Mouse (Mus musculus) lung, embryonic 15.5 days (tissue): ENCODE measurements around the gene Sycn. TPM values are rescaled to one million over a fixed set of nuclear protein-coding genes. Genes with fewer than 3 reads are reported as not detected.
"Not testable (repeated sequence)": the region's sequence is repeated elsewhere in the genome, so short reads cannot be mapped to it uniquely, and the experiment has no call there.

ENCODE experiments used
- ATAC-seq: fragments of 200-750 bp; cut with Nextera tagmentation; 2 replicates; pipeline ENCODE4 v1.8.0; 2017; ENCODE audit warnings: moderate number of reproducible peaks, borderline replicate concordance; ENCODE audit not compliant: low FRiP score, low TSS enrichment; ENCODE audit errors: extremely low read depth
- H3K27ac ChIP-seq: fragments of 300-500 bp; sonication (generic); 2 replicates; pipeline ENCODE4 v1.5.1; 2015; ENCODE audit warnings: moderate library complexity, mild to moderate bottlenecking, inconsistent platforms
- H3K27me3 ChIP-seq: fragments of 300-500 bp; sonication (generic); 2 replicates; pipeline ENCODE4 v1.6.1; 2015; ENCODE audit warnings: inconsistent platforms
- H3K36me3 ChIP-seq: fragments of 300-500 bp; sonication (generic); 2 replicates; pipeline ENCODE4 v1.6.1; 2015; ENCODE audit warnings: inconsistent platforms
- H3K4me1 ChIP-seq: fragments of 300-500 bp; sonication (generic); 2 replicates; pipeline ENCODE4 v1.6.1; 2015; ENCODE audit warnings: inconsistent platforms
- H3K4me2 ChIP-seq: fragments of 300-500 bp; sonication (generic); 2 replicates; pipeline ENCODE4 v1.6.1; 2015; ENCODE audit warnings: inconsistent platforms, mild to moderate bottlenecking, moderate library complexity
- H3K4me3 ChIP-seq: fragments of 300-500 bp; sonication (generic); 2 replicates; pipeline ENCODE4 v1.5.1; 2015; ENCODE audit warnings: mild to moderate bottlenecking, inconsistent platforms
- H3K9ac ChIP-seq: fragments of 300-500 bp; sonication (generic); 2 replicates; pipeline ENCODE4 v1.6.1; 2015; ENCODE audit warnings: inconsistent platforms
- H3K9me3 ChIP-seq: fragments of 300-500 bp; sonication (generic); 2 replicates; pipeline ENCODE4 v1.6.1; 2016; ENCODE audit warnings: inconsistent platforms
- WGBS: fragments of 180-500 bp; shearing (Covaris S2); methylation state at CpG from one replicate; pipeline ENCODE4 v1.1.7; 2015; 5-methylcytosine and 5-hydroxymethylcytosine counted together
- polyA plus RNA-seq: library from polyadenylated mRNA; unstranded; fragments of >200 nt; fragmentation: Nextera tagmentation; extraction: Ambion mirVana; gene quantifications from 2 replicates; pipeline ENCODE4 v1.2.1, GENCODE M21; 2015

The Sycn gene
- polyA plus RNA-seq = 0.53 TPM in 1 of 2 replicates, not detected in the other

DNA sequence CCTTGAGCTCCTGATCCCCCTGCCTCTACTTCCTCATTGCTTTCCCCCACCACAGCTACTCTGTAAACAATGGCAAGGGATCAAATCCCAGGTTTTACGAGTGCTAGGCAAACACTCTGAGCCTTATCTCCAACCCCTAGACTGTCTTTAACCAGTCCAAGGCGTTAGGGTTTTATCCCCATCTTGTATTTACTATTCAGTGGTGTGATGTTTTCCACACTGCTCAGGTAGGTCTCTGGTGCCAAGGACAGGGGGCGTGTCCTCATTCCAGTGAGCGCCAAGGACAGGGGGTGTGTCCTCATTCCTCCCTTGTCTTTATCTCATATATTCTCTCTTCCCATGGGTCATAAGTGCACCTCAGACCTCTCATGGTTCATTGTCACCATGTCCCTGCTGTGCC is at the start of gene Sycn:
Gene Sycn, plus strand, starts transcription at position 360 of the 400 bp plus-strand sequence.
- 50% methylated on average over 4 of the region's 4 CpGs for whole genome bisulfite sequencing
- no peak within 1 kb of the TSS for H3K4me2 ChIP-seq
- H3K27ac ChIP-seq = no peak within 1 kb of the TSS
- H3K4me1 ChIP-seq = no peaks in the 10 kb centered on the region; the same call in 1 of the 2 replicates
- no peak within 1 kb of the TSS for H3K4me3 ChIP-seq
- no peaks in the 10 kb centered on the region for H3K36me3 ChIP-seq
- no peaks in the 10 kb centered on the region for H3K9me3 ChIP-seq
- no peak within 1 kb of the TSS for H3K9ac ChIP-seq
- ATAC-seq = no peak
- peaks cover 14% of the 10 kb centered on the region for H3K27me3 ChIP-seq

DNA sequence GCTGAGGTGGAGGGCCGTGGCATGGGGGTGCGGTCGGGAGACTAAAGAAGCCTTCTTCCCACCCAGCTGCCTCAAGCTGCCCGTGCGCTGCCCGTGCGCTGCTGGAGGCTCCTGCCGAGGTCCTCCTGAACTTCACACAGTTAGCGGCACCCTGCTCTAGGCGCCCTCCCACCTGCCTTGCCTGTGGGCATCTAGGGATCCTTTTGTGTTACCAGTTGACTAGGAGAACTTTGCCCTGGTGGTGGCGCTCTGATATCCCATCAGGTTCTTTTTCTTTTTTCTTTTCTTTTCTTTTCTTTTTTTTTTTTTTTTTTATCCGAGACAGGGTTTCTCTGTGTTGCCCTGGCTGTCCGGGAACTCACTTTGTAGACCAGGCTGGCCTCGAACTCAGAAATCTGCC is 49.8 kb upstream of the Sycn start:
- 25% methylated on average over 14 of the region's 14 CpGs for WGBS
- Histone ChIP-seq H3K4me2 (peak overlapping the region; percentile 20; the same call in 1 of the 2 replicates), H3K27ac (no peak overlapping the region), H3K9me3 (no peaks in the 10 kb centered on the region), H3K27me3 (peaks cover 2% of the 10 kb centered on the region), H3K36me3 (no peaks in the 10 kb centered on the region), H3K4me1 (no peaks in the 10 kb centered on the region), H3K4me3 (no peak overlapping the region), H3K9ac (no peak overlapping the region)
- no peak for ATAC-seq

DNA sequence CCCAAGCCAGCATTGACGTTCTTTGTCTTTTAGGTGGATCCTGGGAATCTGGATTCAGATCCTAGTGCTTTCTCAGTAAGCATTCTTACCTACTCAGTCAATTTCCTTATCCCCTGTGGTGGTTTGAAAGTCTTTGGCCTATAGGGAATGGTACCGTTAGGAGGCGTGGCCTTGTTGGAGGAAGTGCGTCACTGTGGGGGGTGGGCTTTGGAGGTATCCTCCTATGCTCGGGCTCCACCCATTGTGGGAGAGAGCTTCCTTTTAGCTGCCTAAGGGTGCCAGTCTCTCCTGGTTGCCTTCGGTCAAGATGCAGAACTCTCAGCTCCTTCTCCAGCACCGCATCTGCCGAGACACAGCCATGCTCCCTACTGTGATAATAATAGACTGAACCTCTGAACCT is 48.4 kb upstream of the Sycn start:
- WGBS = 87% methylated on average over 8 of the region's 8 CpGs
- ATAC-seq = no peak
- Histone ChIP-seq H3K9me3 (no peaks in the 10 kb centered on the region), H3K4me3 (no peak overlapping the region), H3K27me3 (peaks cover 2% of the 10 kb centered on the region), H3K36me3 (no peaks in the 10 kb centered on the region), H3K4me2 (no peak overlapping the region), H3K4me1 (no peaks in the 10 kb centered on the region), H3K9ac (no peak overlapping the region), H3K27ac (no peak overlapping the region)

DNA sequence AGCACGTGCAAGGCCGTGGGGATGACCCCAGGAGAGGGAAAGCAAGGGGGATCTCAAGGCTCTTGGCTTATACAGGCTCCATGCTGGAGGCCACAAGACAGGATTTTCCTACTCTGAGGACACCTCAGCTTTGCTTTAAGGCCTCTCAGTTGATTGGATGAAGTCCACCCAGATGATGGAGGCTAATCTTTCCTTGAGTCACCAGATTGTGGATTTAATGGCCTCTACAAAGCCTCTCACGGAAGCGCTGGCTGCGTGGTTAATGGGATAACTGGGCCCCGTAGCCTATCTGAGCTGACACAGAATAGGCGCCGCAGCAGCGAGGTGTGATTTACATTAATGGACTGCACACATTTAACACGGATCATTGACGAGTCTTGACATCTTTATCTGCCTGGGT is 45.3 kb upstream of the Sycn start:
- no peaks in the 10 kb centered on the region for H3K36me3 ChIP-seq
- H3K4me3 ChIP-seq = no peak overlapping the region
- no peak overlapping the region for H3K4me2 ChIP-seq
- H3K9me3 ChIP-seq = no peaks in the 10 kb centered on the region
- WGBS = 53% methylated on average over 11 of the region's 11 CpGs
- no peak overlapping the region for H3K27ac ChIP-seq
- no peak for ATAC-seq
- no peaks in the 10 kb centered on the region for H3K27me3 ChIP-seq
- no peak overlapping the region for H3K9ac ChIP-seq
- H3K4me1 ChIP-seq = no peaks in the 10 kb centered on the region

DNA sequence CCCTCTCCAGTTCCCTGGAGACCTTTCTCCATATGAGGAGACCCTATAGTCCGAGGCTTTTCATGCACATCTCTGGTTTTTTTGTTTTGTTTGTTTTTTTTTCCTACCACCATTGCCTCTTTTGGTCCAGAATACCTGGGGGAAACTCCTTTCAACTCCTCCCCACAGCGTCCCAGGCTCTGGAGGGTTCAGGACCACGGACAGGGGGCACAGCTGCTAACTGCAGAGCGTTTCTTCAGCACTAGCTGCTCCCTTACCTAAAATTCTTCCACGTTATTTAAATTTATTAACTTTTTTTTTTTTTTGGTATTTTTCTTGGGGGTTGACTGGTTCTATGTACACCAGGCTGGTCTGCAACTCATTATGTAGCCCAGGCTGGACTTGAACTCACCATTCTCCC is 35.1 kb upstream of the Sycn start:
- Histone ChIP-seq H3K4me1 (no peaks in the 10 kb centered on the region), H3K27me3 (no peaks in the 10 kb centered on the region), H3K4me2 (no peak overlapping the region), H3K9me3 (no peaks in the 10 kb centered on the region), H3K36me3 (no peaks in the 10 kb centered on the region), H3K4me3 (no peak overlapping the region), H3K9ac (no peak overlapping the region), H3K27ac (no peak overlapping the region)
- 2% methylated on average over 5 of the region's 5 CpGs for WGBS
- ATAC-seq = no peak

DNA sequence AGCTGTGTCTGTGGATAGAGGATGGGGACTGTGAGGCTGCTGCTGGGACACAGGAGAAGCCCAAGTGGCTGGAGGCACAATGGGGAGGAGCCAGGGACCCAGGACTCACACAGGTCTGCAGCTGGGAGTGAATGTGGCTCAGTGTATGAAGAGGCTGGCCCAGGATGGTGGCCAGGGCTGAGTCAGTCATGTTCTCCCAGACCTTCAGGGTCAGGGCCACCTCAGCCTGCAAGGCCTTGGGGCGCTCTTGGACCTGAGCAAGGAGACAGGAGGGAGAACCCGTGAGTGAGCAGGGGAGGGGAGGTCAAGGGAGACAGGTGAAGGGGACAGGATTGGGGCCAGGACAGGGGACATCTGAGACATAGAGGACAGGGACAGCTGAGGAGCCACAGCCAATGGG is 31.6 kb upstream of the Sycn start:
- not testable (repeated sequence) for H3K4me3 ChIP-seq, H3K9ac ChIP-seq, H3K36me3 ChIP-seq, H3K4me2 ChIP-seq, H3K9me3 ChIP-seq, H3K27me3 ChIP-seq, H3K27ac ChIP-seq, H3K4me1 ChIP-seq
- ATAC-seq = peak; percentile 42; the same call in 1 of the 2 replicates
- 69% methylated on average over 2 of the region's 2 CpGs for WGBS

DNA sequence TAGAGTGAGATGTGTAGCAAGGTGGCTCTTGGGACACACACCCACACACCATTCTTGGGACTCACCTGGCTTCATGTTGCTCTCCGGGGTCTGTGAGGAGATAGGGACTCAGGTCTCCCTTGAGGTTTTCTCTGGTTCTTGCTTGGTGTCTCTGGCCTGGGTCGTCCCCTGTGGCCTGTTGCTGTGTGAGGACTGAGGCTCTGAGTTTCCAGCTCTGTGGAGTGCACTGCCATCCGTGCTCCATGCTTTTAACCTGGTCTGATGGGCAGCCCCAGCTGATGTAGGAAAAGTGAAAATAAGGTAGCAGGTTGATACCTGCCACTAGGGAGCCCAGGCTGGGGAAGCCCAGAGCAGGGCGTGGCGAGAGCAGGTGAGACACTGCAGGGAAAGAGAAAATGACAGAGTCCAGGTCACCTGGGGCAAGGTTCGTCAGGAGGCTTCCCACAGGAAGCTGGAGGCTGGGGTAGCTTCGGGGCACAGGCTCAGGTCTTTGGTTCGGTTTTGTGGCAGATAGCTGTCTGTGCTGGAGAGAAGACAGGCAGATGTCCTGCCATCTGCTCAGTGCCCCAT is 30.2 kb upstream of the Sycn start, which contains the start of gene Ifnl2:
Gene Ifnl2, minus strand, starts transcription at position 51 of the 570 bp plus-strand sequence.
- WGBS = 48% methylated on average over 8 of the region's 8 CpGs
- H3K4me2 ChIP-seq, H3K27ac ChIP-seq, H3K9me3 ChIP-seq, H3K36me3 ChIP-seq, ATAC-seq, H3K9ac ChIP-seq, H3K4me3 ChIP-seq, H3K27me3 ChIP-seq, H3K4me1 ChIP-seq: not testable (repeated sequence)

DNA sequence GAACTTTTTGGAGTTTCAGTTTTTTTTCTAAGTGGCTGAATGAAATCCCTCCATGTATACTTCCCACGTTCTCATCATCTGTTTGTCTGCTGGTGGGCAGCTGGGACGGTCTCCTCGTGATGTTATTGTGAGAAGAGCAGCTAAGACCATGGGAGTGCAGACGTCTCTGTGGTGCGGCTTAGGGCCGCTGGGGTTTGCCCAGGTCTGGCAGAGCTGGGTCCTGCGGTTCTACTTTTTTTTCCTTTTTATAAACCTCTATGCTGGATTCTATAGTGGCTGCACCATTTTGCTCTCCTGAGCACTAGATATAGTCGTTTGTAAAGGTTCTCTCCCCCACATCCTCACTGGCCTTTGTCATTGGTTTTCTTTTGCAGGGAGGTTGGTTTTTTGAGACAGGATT is 29.2 kb upstream of the Sycn start:
- Histone ChIP-seq H3K36me3 (no peaks in the 10 kb centered on the region), H3K9ac (no peak overlapping the region), H3K27ac (no peak overlapping the region), H3K4me2 (no peak overlapping the region), H3K9me3 (no peaks in the 10 kb centered on the region), H3K4me3 (no peak overlapping the region), H3K4me1 (no peaks in the 10 kb centered on the region), H3K27me3 (no peaks in the 10 kb centered on the region)
- 68% methylated on average over 8 of the region's 8 CpGs for WGBS
- no peak for ATAC-seq

DNA sequence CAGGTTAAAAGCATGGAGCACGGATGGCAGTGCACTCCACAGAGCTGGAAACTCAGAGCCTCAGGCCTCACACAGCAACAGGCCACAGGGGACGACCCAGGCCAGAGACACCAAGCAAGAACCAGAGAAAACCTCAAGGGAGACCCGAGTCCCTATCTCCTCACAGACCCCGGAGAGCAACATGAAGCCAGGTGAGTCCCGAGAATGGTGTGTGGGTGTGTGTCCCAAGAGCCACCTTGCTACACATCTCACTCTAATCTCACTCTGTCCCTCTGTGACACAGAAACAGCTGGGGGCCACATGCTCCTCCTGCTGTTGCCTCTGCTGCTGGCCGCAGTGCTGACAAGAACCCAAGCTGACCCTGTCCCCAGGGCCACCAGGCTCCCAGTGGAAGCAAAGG is 18.1 kb upstream of the Sycn start, which contains the start of gene Ifnl3:
Gene Ifnl3, plus strand, starts transcription at position 301 of the 400 bp plus-strand sequence.
- H3K36me3 ChIP-seq, H3K27me3 ChIP-seq, H3K4me1 ChIP-seq, ATAC-seq, H3K4me2 ChIP-seq, H3K27ac ChIP-seq, H3K9me3 ChIP-seq, H3K9ac ChIP-seq, H3K4me3 ChIP-seq: not testable (repeated sequence)
- 73% methylated on average over 5 of the region's 6 CpGs for WGBS

DNA sequence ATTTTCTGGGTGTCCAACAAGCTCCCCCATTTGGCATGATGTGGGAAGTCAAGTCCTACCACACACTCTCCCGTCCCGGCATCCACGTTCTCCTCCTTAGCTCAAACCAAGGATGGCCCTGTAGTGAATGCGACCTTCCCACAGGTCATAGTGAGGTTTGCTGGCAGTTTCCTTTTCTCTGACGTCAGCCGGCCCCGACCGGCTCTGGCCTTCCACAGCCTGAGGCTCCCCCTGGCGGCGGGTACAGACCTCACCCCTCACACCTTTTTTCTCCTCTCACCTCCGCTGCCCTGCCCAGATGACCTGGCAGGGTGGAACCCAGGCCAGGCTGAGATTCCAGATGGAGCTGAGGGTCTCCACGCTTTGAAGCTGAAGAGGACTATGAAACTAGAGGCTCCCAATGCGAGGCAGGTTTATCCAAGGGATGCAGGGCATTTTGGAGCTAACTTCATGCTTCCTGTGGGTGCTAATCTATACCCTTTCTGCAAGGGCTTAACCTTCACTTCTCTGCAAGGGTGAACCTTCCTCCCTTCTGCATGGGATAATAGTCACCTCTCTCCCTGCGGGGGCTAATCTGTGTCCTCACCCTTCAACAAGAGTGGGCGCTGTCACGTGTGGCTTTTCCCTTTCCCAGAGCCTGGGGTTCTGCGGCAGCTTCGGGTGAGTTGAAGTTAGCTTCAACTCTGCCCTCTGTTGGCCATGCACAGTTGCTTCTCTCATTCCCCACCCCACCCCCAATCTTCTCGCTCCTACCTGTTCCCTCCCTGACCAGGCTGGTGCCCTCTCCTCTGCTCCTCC is 12.6 kb upstream of the Sycn start:
- Histone ChIP-seq H3K4me2 (no peak overlapping the region), H3K27ac (no peak overlapping the region), H3K4me1 (peaks cover 4% of the 10 kb centered on the region; the same call in 1 of the 2 replicates), H3K4me3 (no peak overlapping the region), H3K36me3 (no peaks in the 10 kb centered on the region), H3K9ac (no peak overlapping the region), H3K9me3 (no peaks in the 10 kb centered on the region), H3K27me3 (no peaks in the 10 kb centered on the region)
- ATAC-seq = peak; percentile 59; the same call in 1 of the 2 replicates
- WGBS = 7% methylated on average over 19 of the region's 19 CpGs

DNA sequence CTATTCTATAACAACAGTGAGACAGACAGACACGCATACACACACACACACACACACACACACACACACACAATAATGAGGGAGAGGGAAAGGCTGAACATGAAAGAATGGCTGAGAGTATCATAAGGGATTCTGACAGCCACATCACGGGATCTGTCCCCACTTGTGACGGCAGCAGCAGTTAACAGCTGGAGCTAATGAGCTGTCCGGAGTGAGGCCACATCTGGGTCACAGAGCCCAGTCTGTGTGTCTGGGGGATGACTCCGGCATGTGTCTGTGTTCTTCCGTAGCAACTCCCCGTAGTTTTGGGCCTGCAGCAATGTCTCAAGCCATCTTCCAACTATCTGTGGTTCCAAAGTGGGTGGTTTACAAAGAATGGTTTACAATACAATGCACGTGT is 8.7 kb upstream of the Sycn start:
- no peak overlapping the region for H3K27ac ChIP-seq
- 49% methylated on average over 8 of the region's 8 CpGs for WGBS
- peaks cover 4% of the 10 kb centered on the region; the same call in 1 of the 2 replicates for H3K4me1 ChIP-seq
- H3K36me3 ChIP-seq = no peaks in the 10 kb centered on the region
- H3K9me3 ChIP-seq = no peaks in the 10 kb centered on the region
- H3K4me2 ChIP-seq = no peak overlapping the region
- ATAC-seq = peak; percentile 80; the same call in 1 of the 2 replicates
- no peak overlapping the region for H3K4me3 ChIP-seq
- no peak overlapping the region for H3K9ac ChIP-seq
- no peaks in the 10 kb centered on the region for H3K27me3 ChIP-seq

DNA sequence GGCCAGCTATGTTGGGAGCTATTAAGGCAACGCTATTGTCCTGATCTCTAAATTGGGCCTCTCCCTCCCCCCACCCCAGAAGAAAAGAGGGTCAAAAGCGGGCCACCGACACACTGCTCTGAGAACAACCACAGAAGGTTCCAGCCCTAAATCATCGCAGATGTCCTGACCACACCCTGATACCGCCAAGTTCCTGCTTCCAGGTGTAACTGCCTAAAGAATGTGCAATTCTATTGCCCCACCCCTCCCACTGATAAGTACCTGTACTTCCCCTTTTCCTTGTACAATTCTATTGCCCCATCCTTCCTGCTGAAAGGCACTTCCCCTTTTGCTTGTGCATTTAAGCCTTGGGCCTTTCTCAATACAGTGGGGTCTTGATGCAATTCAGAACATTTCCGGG is 1.8 kb upstream of the Sycn start:
- H3K9me3 ChIP-seq, H3K4me2 ChIP-seq, H3K36me3 ChIP-seq, H3K27ac ChIP-seq, ATAC-seq, H3K9ac ChIP-seq, H3K27me3 ChIP-seq, H3K4me3 ChIP-seq, H3K4me1 ChIP-seq: not testable (repeated sequence)
- 83% methylated on average over 6 of the region's 6 CpGs for WGBS
